Mouse (Mus musculus) olfactory bulb, adult 2 months (tissue): ENCODE measurements around the gene Kirrel2. TPM values are rescaled to one million over a fixed set of nuclear protein-coding genes. Genes with fewer than 3 reads are reported as not detected.
"Not testable (repeated sequence)": the region's sequence is repeated elsewhere in the genome, so short reads cannot be mapped to it uniquely, and the experiment has no call there.

ENCODE experiments used
- H3K27ac ChIP-seq: fragments of 200-500 bp; 2 replicates; pipeline ENCODE4 v1.5.1; 2012; ENCODE audit warnings: low read depth, low read length; ENCODE audit not compliant: insufficient read depth
- H3K4me1 ChIP-seq: fragments of 200-500 bp; 2 replicates; pipeline ENCODE4 v1.6.1; 2012; ENCODE audit warnings: low read length; ENCODE audit not compliant: control insufficient read depth, insufficient read depth
- H3K4me3 ChIP-seq: fragments of 200-500 bp; 2 replicates; pipeline ENCODE4 v1.5.1; 2012; ENCODE audit warnings: mild to moderate bottlenecking, low read depth, low read length, moderate library complexity; ENCODE audit not compliant: insufficient read depth
- CTCF ChIP-seq: fragments of 200-500 bp; IDR thresholded peaks from 2 replicates; pipeline ENCODE4 v1.5.1; 2012; ENCODE audit warnings: low read depth, mild to moderate bottlenecking, low read length, moderate library complexity; ENCODE audit not compliant: insufficient read depth
- POLR2A ChIP-seq: fragments of 200-500 bp; IDR thresholded peaks from 2 replicates; pipeline ENCODE4 v1.6.1; 2012; ENCODE audit warnings: mild to moderate bottlenecking, low read depth, low read length, moderate library complexity; ENCODE audit not compliant: insufficient read depth
- WGBS: fragments of 180-500 bp; shearing (Covaris S2); methylation state at CpG from one replicate; pipeline ENCODE4 v1.1.7; 2018; 5-methylcytosine and 5-hydroxymethylcytosine counted together
- polyA plus RNA-seq: library from polyadenylated mRNA; stranded (reverse); fragments of >200 nt; gene quantifications from 2 replicates; pipeline ENCODE4 v1.2.4, GENCODE M21; 2012; ENCODE audit warnings: low replicate concordance; ENCODE audit not compliant: missing spikeins, insufficient read depth, insufficient read length

Kirrel2 gene
- polyA plus RNA-seq, 1 experiment = not detected

DNA sequence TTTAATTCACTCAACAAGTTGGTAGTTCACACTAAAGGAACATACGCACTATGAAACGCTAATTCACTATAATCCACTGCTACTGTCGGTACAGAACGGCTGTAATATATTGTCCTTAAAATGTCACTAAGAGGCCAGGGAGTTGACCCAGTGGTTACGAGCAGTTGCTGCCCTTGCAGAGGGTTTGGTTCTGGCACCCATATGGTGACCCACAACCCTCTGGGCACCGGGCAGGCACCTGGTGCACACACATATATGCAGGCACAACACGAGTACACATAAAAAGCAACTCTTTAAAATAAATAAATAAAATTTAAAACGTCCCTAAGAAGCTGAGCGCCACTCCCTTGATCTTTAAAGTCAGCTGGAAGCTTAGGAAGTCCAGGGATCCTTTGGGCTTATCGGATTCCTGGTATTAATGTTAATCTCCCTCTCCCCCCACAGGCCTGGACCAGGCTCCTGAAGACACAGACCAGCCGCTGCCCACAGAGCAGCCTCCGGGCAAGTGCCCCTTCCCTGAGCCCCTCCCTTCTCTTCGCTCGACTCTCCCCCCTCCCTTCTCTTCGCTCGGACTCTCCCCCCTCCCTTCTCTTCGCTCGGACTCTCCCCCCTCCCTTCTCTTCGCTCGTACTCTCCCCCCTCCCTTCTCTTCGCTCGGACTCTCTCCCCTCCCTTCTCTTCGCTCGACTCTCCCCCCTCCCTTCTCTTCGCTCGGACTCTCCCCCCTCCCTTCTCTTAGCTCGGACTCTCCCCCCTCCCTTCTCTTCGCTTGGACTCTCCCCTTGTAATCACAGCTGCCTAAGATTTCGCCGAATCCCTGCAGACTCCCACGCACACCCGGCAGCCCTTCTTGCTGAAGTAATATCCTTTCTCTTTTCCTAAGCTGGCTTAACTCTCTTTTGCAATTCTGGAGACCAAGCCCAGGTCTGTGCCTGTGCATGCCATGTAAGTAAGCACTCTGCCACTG, 20.2 kb upstream of the Kirrel2 start:
- WGBS = 12% methylated on average over 26 of the region's 32 CpGs
- Histone ChIP-seq H3K4me3 (peak overlapping the region; percentile 44), H3K4me1 (peaks cover 2% of the 10 kb centered on the region; the same call in 1 of the 2 replicates), H3K27ac (no peak overlapping the region)
- TF ChIP-seq POLR2A (no peak), CTCF (no peak)

DNA sequence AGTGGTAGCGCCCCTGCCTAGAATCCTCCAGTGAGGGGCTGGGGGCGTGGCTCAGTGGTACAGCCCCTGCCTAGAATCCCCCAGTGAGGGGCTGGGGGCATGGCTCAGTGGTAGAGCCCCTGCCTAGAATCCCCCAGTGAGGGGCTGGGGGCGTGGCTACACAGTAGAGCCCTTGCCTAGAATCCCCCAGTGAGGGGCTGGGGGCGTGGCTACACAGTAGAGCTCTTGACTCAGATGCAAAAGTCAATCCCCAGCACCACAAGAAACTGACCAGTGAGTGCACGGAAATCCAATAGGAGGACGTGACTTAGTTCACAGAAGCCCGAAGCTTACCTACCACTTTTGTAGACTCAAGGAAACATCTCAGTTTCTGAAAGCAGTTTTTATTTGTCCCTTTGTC, 18.6 kb upstream of the Kirrel2 start:
- 91% methylated on average over 7 of the region's 7 CpGs for WGBS
- H3K4me3 ChIP-seq, H3K27ac ChIP-seq, H3K4me1 ChIP-seq: not testable (repeated sequence)

DNA sequence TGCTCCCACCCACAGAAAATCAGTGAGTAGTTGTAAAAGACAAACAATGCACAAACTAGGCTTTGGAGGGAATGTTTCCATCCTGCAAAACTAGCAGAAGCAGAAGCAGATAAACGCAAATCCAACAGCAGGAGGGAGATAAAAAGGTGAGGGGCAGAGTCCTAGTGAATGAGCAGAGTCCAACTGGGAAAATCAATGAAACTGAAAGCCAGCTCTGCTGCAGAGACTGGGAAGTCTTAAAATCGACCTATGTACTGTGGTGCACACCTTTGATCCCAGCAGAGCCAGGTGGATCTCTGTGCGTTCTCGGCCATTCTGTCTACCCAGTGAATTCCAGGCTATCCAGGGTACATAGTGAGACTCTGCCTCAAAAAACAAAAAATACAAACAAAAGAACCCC, 17.5 kb upstream of the Kirrel2 start:
- Histone ChIP-seq H3K4me1 (peaks cover 2% of the 10 kb centered on the region; the same call in 1 of the 2 replicates), H3K4me3 (no peak overlapping the region), H3K27ac (no peak overlapping the region)
- no peak for TF ChIP-seq POLR2A
- no peak for TF ChIP-seq CTCF
- 75% methylated on average over 4 of the region's 4 CpGs for WGBS

DNA sequence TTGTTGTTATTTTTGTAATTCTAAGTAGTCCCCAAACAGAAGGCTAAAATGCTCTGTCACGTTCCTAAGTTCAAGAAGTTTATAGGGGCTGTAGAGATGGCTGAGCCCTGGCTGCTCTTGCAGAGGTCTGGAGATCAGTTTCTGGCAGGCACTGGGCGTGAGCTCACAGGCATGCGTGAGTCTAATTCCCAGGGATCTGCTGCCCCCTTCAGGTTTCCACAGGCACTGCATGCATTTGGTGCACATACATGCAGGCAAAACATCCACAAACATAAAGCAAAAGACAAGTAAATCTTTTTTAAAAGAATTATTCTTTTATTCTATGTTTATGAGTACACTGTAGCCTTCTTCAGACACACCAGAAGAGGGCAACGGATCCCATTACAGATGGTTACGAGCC, 14.9 kb upstream of the Kirrel2 start:
- Histone ChIP-seq H3K4me1 (no peaks in the 10 kb centered on the region; the same call in 1 of the 2 replicates), H3K27ac (no peak overlapping the region), H3K4me3 (no peak overlapping the region)
- TF ChIP-seq POLR2A = no peak
- peak; percentile 44; the same call in 1 of the 2 replicates for TF ChIP-seq CTCF
- WGBS = 39% methylated on average over 5 of the region's 5 CpGs

DNA sequence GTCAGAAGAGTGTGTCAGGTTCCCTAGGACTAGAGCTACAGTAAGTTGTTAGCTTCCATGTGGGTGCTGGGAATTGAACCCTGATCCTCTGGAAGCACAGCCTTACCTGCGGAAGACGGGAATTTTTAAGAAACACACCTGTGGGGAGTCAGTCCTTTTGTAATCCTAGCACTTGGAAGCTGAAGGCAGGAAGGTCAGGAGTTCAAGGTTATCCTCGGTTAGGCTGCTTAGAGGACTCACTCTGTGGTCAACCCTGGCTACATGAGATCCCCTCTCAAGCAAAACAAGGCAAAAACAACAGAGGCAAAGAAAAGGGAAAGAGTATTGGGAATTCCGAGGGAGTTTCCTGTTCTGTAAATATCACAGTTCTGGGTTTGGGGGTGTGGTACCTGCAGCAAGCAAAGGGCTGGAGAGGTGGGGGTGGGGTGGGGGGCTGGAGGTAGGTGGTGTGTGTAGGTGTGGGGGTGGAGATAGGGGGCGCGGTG, 7.4 kb upstream of the Kirrel2 start:
- WGBS = 32% methylated on average over 6 of the region's 6 CpGs
- TF ChIP-seq CTCF (no peak), POLR2A (no peak)
- Histone ChIP-seq H3K4me3 (no peak overlapping the region), H3K4me1 (peaks cover 4% of the 10 kb centered on the region), H3K27ac (no peak overlapping the region)

DNA sequence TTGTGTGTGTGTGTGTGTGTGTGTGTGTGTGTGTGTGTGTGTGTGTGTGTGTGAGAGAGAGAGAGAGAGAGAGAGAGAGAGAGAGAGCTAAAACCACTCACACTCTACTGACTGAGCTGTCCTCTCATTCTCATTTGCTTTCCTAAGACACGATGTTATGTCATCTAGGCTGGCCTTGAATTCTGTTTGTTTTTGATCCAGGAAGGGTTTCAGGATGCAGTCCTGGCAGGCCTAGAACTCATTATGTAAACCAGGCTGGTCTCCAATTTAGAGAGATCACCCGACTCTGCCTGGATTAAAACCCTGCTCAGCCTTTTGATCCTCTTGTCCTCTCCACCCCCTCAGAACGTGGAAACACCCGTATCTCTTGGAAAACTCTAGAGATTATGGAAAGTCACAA, 6.5 kb upstream of the Kirrel2 start:
- Histone ChIP-seq H3K27ac (no peak overlapping the region), H3K4me3 (no peak overlapping the region), H3K4me1 (peaks cover 10% of the 10 kb centered on the region)
- WGBS = 57% methylated on average over 4 of the region's 4 CpGs
- TF ChIP-seq POLR2A = no peak
- no peak for TF ChIP-seq CTCF

DNA sequence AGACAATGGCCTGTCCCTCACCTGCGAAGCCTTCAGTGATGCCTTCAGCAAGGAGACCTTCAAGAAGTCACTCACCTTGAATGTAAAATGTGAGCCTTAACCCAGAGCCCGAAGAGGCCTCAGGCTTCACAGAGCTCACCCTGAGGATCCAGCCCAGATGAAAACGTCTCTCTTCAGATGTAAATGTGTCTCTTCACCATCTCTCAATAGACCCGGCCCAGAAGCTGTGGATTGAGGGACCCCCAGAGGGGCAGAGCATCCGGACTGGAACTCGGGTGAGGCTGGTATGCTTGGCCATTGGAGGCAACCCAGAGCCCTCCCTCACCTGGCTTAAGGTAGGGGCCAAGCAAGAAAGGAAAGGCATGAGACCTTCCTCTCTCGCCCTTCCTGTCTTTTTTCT, 6.1 kb upstream of the Kirrel2 start:
- H3K27ac ChIP-seq = no peak overlapping the region
- 56% methylated on average over 7 of the region's 7 CpGs for WGBS
- H3K4me3 ChIP-seq = no peak overlapping the region
- H3K4me1 ChIP-seq = peaks cover 14% of the 10 kb centered on the region
- TF ChIP-seq POLR2A = no peak
- TF ChIP-seq CTCF = no peak

DNA sequence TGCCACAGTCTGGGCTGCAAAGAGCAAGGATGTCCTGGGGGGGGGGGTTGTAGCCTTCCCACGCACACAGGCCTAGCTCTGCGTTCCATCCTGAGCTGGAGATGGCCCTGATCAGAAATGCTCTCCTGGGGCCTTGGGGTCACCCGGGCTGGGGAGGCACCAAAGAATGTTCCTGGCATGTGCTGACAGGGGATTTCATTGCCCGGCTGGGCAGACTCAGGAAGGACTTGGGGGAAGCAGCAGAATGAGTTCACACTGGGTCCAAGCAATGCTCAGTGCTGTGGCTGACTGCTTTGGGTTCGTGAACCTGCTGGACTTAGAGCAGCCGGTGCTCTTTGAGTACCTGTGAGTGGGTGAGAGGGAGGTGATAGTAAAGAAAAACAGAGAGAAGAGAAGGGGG, 2.0 kb upstream of the Kirrel2 start:
- H3K27ac ChIP-seq = no peak overlapping the region
- TF ChIP-seq CTCF = no peak
- no peak for TF ChIP-seq POLR2A
- no peak overlapping the region for H3K4me3 ChIP-seq
- WGBS = 56% methylated on average over 6 of the region's 6 CpGs
- H3K4me1 ChIP-seq = peaks cover 34% of the 10 kb centered on the region

DNA sequence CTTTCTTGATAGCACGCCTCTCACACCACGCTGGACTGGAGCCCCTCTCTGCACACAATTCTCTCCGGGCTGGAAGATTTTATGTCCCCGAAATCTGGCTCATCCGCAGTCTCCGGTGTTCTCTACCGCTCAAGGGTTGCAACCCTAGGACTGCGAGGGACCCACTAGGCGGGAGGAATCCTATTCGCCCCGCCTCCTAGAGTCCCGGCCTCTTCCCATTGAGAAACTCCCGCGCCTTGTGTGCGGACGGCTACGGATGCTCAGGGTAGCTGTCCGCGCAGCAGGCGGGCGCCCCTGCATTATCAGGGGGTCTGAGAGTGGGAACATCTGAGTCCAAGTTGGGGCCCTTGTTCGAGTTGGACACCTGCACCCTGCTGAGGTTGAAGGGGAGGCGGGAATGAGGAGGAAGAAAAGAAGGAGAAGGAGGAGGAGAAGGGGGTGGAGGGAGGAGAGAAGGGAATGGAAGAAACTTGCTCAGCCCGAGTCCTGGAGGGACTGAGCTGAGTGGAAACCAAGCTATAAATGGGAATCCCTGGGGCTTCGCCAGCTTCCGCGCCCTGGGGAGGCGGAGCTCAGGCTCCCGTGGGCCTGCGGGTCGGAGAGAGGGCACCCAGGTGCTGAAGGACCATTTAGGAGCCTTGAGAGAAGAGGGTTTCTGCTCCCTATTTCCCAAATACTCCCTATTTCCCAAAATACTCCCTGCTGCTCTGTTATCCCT, 420 bp downstream of the Kirrel2 start:
- Histone ChIP-seq H3K27ac (no peak overlapping the region; the same call in 1 of the 2 replicates), H3K4me1 (peaks cover 44% of the 10 kb centered on the region), H3K4me3 (peak overlapping the region; percentile 40)
- WGBS = under 1% methylated on average over 31 of the region's 31 CpGs
- TF ChIP-seq CTCF (no peak), POLR2A (no peak)
